Mouse (Mus musculus) limb, embryonic 14.5 days (tissue): ENCODE measurements around the gene Hs6st3. TPM values are rescaled to one million over a fixed set of nuclear protein-coding genes. Genes with fewer than 3 reads are reported as not detected.

Experiments
- ATAC-seq: fragments of 200-750 bp; cut with Nextera tagmentation; 2 replicates; pipeline ENCODE4 v1.8.0; 2017; ENCODE audit warnings: low read depth, moderate number of reproducible peaks, moderate TSS enrichment; ENCODE audit not compliant: low FRiP score
- DNase-seq: peaks from one replicate; pipeline ENCODE4 v3.0.0-alpha.2; 2015; ENCODE audit warnings: low spot score
- H3K27ac ChIP-seq: fragments of 300-500 bp; sonication (generic); replicated peaks from 2 replicates; pipeline ENCODE4 v1.5.1; 2014; ENCODE audit warnings: low read depth, mild to moderate bottlenecking, low read length, moderate library complexity, mixed read lengths
- H3K27me3 ChIP-seq: fragments of 300-500 bp; sonication (generic); 2 replicates; pipeline ENCODE4 v1.6.1; 2014; ENCODE audit warnings: low read length, mixed read lengths; ENCODE audit not compliant: control insufficient read depth, insufficient read depth
- H3K36me3 ChIP-seq: fragments of 300-500 bp; sonication (generic); 2 replicates; pipeline ENCODE4 v1.6.1; 2014; ENCODE audit warnings: mild to moderate bottlenecking, low read length, moderate library complexity, mixed read lengths; ENCODE audit not compliant: control insufficient read depth, insufficient read depth
- H3K4me1 ChIP-seq: fragments of 300-500 bp; sonication (generic); 2 replicates; pipeline ENCODE4 v1.6.1; 2014; ENCODE audit warnings: antibody characterized with exemption, low read length, mixed read lengths; ENCODE audit not compliant: control insufficient read depth, insufficient read depth
- H3K4me2 ChIP-seq: fragments of 300-500 bp; sonication (generic); replicated peaks from 2 replicates; pipeline ENCODE4 v1.6.1; 2014; ENCODE audit warnings: low read depth, mild to moderate bottlenecking, low read length, moderate library complexity; ENCODE audit not compliant: severe bottlenecking
- H3K4me3 ChIP-seq: fragments of 300-500 bp; sonication (generic); replicated peaks from 2 replicates; pipeline ENCODE4 v1.5.1; 2014; ENCODE audit warnings: low read length
- H3K9ac ChIP-seq: fragments of 300-500 bp; sonication (generic); 2 replicates; pipeline ENCODE4 v1.6.1; 2014; ENCODE audit warnings: mild to moderate bottlenecking, low read depth, low read length, moderate library complexity; ENCODE audit not compliant: severe bottlenecking
- H3K9me3 ChIP-seq: fragments of 300-500 bp; sonication (generic); 2 replicates; pipeline ENCODE4 v1.6.1; 2016; ENCODE audit warnings: low read length; ENCODE audit not compliant: control insufficient read depth
- POLR2A ChIP-seq: fragments of 200-500 bp; IDR thresholded peaks from 2 replicates; pipeline ENCODE4 v1.8.0; 2012; ENCODE audit warnings: inconsistent platforms, mild to moderate bottlenecking, moderate library complexity, borderline replicate concordance; ENCODE audit not compliant: insufficient read depth, insufficient read length; ENCODE audit errors: extremely low read depth
- WGBS: fragments of 180-500 bp; shearing (Covaris S2); extraction: QIAGEN DNeasy Blood & Tissue Kit; methylation state at CpG from one replicate; pipeline ENCODE4 v1.1.7; 2014; 5-methylcytosine and 5-hydroxymethylcytosine counted together
- polyA plus RNA-seq, 2 experiments: library from polyadenylated mRNA; depleted of rRNA in 1 of 2; stranded (reverse) in 1 of 2; unstranded in 1 of 2; fragments of >200 nt; fragmentation: Nextera tagmentation in 1 of 2; extraction: Ambion mirVana in 1 of 2; gene quantifications; 2 replicates each; pipeline versions ENCODE4 v1.2.1 to v1.2.3; 2012 to 2014

Gene Hs6st3
- polyA plus RNA-seq, 2 experiments: 0.43 to 0.89 TPM

GRCm38 (mm10) chr14:119451594-119451993, 313.5 kb downstream of the Hs6st3 start:
- Histone ChIP-seq H3K27me3 (no peaks in the 10 kb centered on the region), H3K4me1 (no peaks in the 10 kb centered on the region)
- no peak for TF ChIP-seq POLR2A

GRCm38 (mm10) chr14:119452382-119452781, 314.2 kb downstream of the Hs6st3 start:
- no peak overlapping the region for H3K4me3 ChIP-seq
- H3K9ac ChIP-seq: no peak overlapping the region
- no peak for TF ChIP-seq POLR2A
- H3K4me1 ChIP-seq: no peaks in the 10 kb centered on the region
- DNase-seq: no peak
- H3K27me3 ChIP-seq: no peaks in the 10 kb centered on the region
- ATAC-seq: no peak
- H3K27ac ChIP-seq: no peak overlapping the region
- no peaks in the 10 kb centered on the region for H3K9me3 ChIP-seq
- H3K36me3 ChIP-seq: no peaks in the 10 kb centered on the region
- no peak overlapping the region for H3K4me2 ChIP-seq

More at GRCm38 (mm10) chr14:119451594-119451993, 313.5 kb downstream of the Hs6st3 start:
- H3K36me3 ChIP-seq: no peaks in the 10 kb centered on the region
- no peaks in the 10 kb centered on the region for H3K9me3 ChIP-seq
- H3K4me3 ChIP-seq: no peak overlapping the region
- H3K27ac ChIP-seq: no peak overlapping the region
- no peak overlapping the region for H3K4me2 ChIP-seq
- ATAC-seq (no peak), DNase-seq (no peak)
- no peak overlapping the region for H3K9ac ChIP-seq

- Histone ChIP-seq H3K4me2 (no peak overlapping the region), H3K4me3 (no peak overlapping the region), H3K4me1 (no peaks in the 10 kb centered on the region), H3K9ac (no peak overlapping the region), H3K36me3 (no peaks in the 10 kb centered on the region), H3K27me3 (no peaks in the 10 kb centered on the region), H3K27ac (no peak overlapping the region), H3K9me3 (no peaks in the 10 kb centered on the region)
- DNase-seq (no peak), ATAC-seq (no peak)
- no peak for TF ChIP-seq POLR2A
- 56% methylated on average over 3 of the region's 3 CpGs for WGBS
These were observed 314.7 kb downstream of the Hs6st3 start for GRCm38 (mm10) chr14:119452797-119453196.

- DNase-seq (no peak), ATAC-seq (no peak)
- TF ChIP-seq POLR2A: no peak
- Histone ChIP-seq H3K4me1 (no peaks in the 10 kb centered on the region), H3K27ac (no peak overlapping the region), H3K9me3 (no peaks in the 10 kb centered on the region), H3K4me2 (no peak overlapping the region), H3K36me3 (no peaks in the 10 kb centered on the region), H3K4me3 (no peak overlapping the region), H3K27me3 (no peaks in the 10 kb centered on the region), H3K9ac (no peak overlapping the region)
- 86% methylated on average over 5 of the region's 5 CpGs for WGBS
These were observed 326.2 kb downstream of the Hs6st3 start for GRCm38 (mm10) chr14:119464308-119464707.

- Histone ChIP-seq H3K27ac (no peak overlapping the region), H3K27me3 (no peaks in the 10 kb centered on the region), H3K9ac (no peak overlapping the region), H3K36me3 (no peaks in the 10 kb centered on the region), H3K4me3 (no peak overlapping the region), H3K9me3 (no peaks in the 10 kb centered on the region), H3K4me2 (no peak overlapping the region), H3K4me1 (no peaks in the 10 kb centered on the region)
- DNase-seq (no peak), ATAC-seq (no peak)
- no peak for TF ChIP-seq POLR2A
- WGBS: 100% methylated on average over 1 of the region's 1 CpGs
These were observed 326.7 kb downstream of the Hs6st3 start for GRCm38 (mm10) chr14:119464883-119465282.
